Mouse (Mus musculus) liver, embryonic 11.5 days (tissue): ENCODE results near the gene Oip5. TPM values are rescaled to one million over a fixed set of nuclear protein-coding genes. Genes with fewer than 3 reads are reported as not detected.

Experiments used
- ATAC-seq: fragments of 200-750 bp; cut with Nextera tagmentation; replicated peaks from 2 replicates; pipeline ENCODE4 v1.8.0; 2017; ENCODE audit warnings: moderate number of reproducible peaks, mild to moderate bottlenecking, moderate TSS enrichment, moderate library complexity; ENCODE audit not compliant: low FRiP score
- DNase-seq: peaks from one replicate; pipeline ENCODE4 v3.0.0-alpha.2; 2017; ENCODE audit warnings: low spot score
- H3K27ac ChIP-seq: fragments of 300-500 bp; sonication (generic); 2 replicates; pipeline ENCODE4 v1.5.1; 2014; ENCODE audit warnings: mild to moderate bottlenecking, low read depth, low read length, control low read depth
- H3K27me3 ChIP-seq: fragments of 300-500 bp; sonication (generic); replicated peaks from 2 replicates; pipeline ENCODE4 v1.6.1; 2014; ENCODE audit warnings: low read length, mixed read lengths; ENCODE audit not compliant: control insufficient read depth, insufficient read depth
- H3K36me3 ChIP-seq: fragments of 300-500 bp; sonication (generic); 2 replicates; pipeline ENCODE4 v1.6.1; 2014; ENCODE audit warnings: mild to moderate bottlenecking, low read length, moderate library complexity, mixed read lengths; ENCODE audit not compliant: control insufficient read depth, insufficient read depth
- H3K4me1 ChIP-seq: fragments of 300-500 bp; sonication (generic); replicated peaks from 2 replicates; pipeline ENCODE4 v1.6.1; 2014; ENCODE audit warnings: low read length, mixed read lengths; ENCODE audit not compliant: control insufficient read depth, insufficient read depth
- H3K4me2 ChIP-seq: fragments of 300-500 bp; sonication (generic); 2 replicates; pipeline ENCODE4 v1.6.1; 2014; ENCODE audit warnings: mild to moderate bottlenecking, control low read depth, moderate library complexity
- H3K4me3 ChIP-seq: fragments of 300-500 bp; sonication (generic); 2 replicates; pipeline ENCODE4 v1.5.1; 2014; ENCODE audit warnings: low read depth, low read length, control low read depth
- H3K9ac ChIP-seq: fragments of 300-500 bp; sonication (generic); 2 replicates; pipeline ENCODE4 v1.6.1; 2014; ENCODE audit warnings: low read depth, low read length, control low read depth
- H3K9me3 ChIP-seq: fragments of 300-500 bp; sonication (generic); 2 replicates; pipeline ENCODE4 v1.6.1; 2016; ENCODE audit warnings: low read length, inconsistent platforms, mixed read lengths; ENCODE audit not compliant: control insufficient read depth
- WGBS: fragments of 180-500 bp; shearing (Covaris S2); extraction: QIAGEN DNeasy Blood & Tissue Kit; methylation state at CpG from one replicate; pipeline ENCODE4 v1.1.7; 2014; 5-methylcytosine and 5-hydroxymethylcytosine counted together
- polyA plus RNA-seq: library from polyadenylated mRNA; unstranded; fragments of >200 nt; fragmentation: Nextera tagmentation; extraction: Ambion mirVana; gene quantifications from 2 replicates; pipeline ENCODE4 v1.2.1, GENCODE M21; 2014

Gene Oip5
- polyA plus RNA-seq, 1 experiment from 2014 or later: 47.7 TPM

GRCm38 (mm10) chr2:119566182-119566855 is 52.0 kb downstream of the Oip5 start:
- no peaks in the 10 kb centered on the region for H3K27me3 ChIP-seq
- ATAC-seq: no peak
- no peak overlapping the region for H3K4me3 ChIP-seq
- no peak overlapping the region for H3K4me2 ChIP-seq
- H3K4me1 ChIP-seq: no peaks in the 10 kb centered on the region
- H3K9ac ChIP-seq: no peak overlapping the region
- no peak overlapping the region for H3K27ac ChIP-seq
- no peaks in the 10 kb centered on the region for H3K36me3 ChIP-seq
- WGBS: 87% methylated on average over 7 of the region's 7 CpGs
- DNase-seq: no peak
- no peaks in the 10 kb centered on the region for H3K9me3 ChIP-seq

- no peaks in the 10 kb centered on the region for H3K9me3 ChIP-seq
- WGBS: 76% methylated on average over 4 of the region's 4 CpGs
- no peak for ATAC-seq
Observed at GRCm38 (mm10) chr2:119565284-119565683, 53.0 kb downstream of the Oip5 start.

GRCm38 (mm10) chr2:119561794-119562193 is 56.5 kb downstream of the Oip5 start:
- no peak for DNase-seq
- H3K4me1 ChIP-seq: peaks cover 9% of the 10 kb centered on the region
- H3K4me2 ChIP-seq: no peak overlapping the region
- no peak for ATAC-seq
- H3K9me3 ChIP-seq: no peaks in the 10 kb centered on the region
- no peak overlapping the region for H3K27ac ChIP-seq
- 63% methylated on average over 3 of the region's 3 CpGs for WGBS
- no peak overlapping the region for H3K4me3 ChIP-seq
- no peak overlapping the region for H3K9ac ChIP-seq
- no peaks in the 10 kb centered on the region for H3K27me3 ChIP-seq
- no peaks in the 10 kb centered on the region for H3K36me3 ChIP-seq

More at GRCm38 (mm10) chr2:119565284-119565683, 53.0 kb downstream of the Oip5 start:
- Histone ChIP-seq H3K9ac (no peak overlapping the region), H3K4me1 (no peaks in the 10 kb centered on the region), H3K4me3 (no peak overlapping the region), H3K36me3 (no peaks in the 10 kb centered on the region), H3K27ac (no peak overlapping the region), H3K4me2 (no peak overlapping the region), H3K27me3 (no peaks in the 10 kb centered on the region)
- no peak for DNase-seq

Other genes with a start within 250 kb of the Oip5 start
- 4.2 and 4.9 TPM in 2 replicates for gene Ino80, start 140.8 kb downstream of the Oip5 start, polyA plus RNA-seq
- 0.25 and 0.29 TPM in 2 replicates for gene Exd1, start 70.8 kb downstream of the Oip5 start, polyA plus RNA-seq
- gene Chp1, start 70.8 kb downstream of the Oip5 start, polyA plus RNA-seq: 40.1 and 42.2 TPM in 2 replicates
- 76.5 and 88.3 TPM in 2 replicates for gene Nusap1, start 171 bp downstream of the Oip5 start, polyA plus RNA-seq
- 64.6 and 66.9 TPM in 2 replicates for gene Ndufaf1, start 44.4 kb upstream of the Oip5 start, polyA plus RNA-seq
- 21.5 and 25.3 TPM in 2 replicates for gene Rtf1, start 56.6 kb upstream of the Oip5 start, polyA plus RNA-seq
- gene Itpka, start 123.9 kb upstream of the Oip5 start, polyA plus RNA-seq: 3.9 and 4.0 TPM in 2 replicates
- 0.19 and 0.43 TPM in 2 replicates for gene Ltk, start 142.0 kb upstream of the Oip5 start, polyA plus RNA-seq
- gene Rpap1, start 169.1 kb upstream of the Oip5 start, polyA plus RNA-seq: 29.1 and 30.0 TPM in 2 replicates
- 5.8 and 5.9 TPM in 2 replicates for gene Tyro3, start 179.3 kb upstream of the Oip5 start, polyA plus RNA-seq